Mouse (Mus musculus) layer of hippocampus, postnatal 10 days (tissue): ENCODE measurements around the gene Nlrp14. TPM values are rescaled to one million over a fixed set of nuclear protein-coding genes. Genes with fewer than 3 reads are reported as not detected.
"Not testable (repeated sequence)": the region's sequence is repeated elsewhere in the genome, so short reads cannot be mapped to it uniquely, and the experiment has no call there.

Source experiments
- DNase-seq, 2 experiments: peaks; one replicate each; pipeline ENCODE4 v3.0.0; 2021; ENCODE audit warnings: low spot score in 2 of 2
- long read RNA-seq: library from polyadenylated mRNA; stranded (forward); transcript quantifications from one replicate; pipeline ENCODE4 v2.0.0, GENCODE M21; 2023
- total RNA-seq, 2 experiments: library from RNA; stranded (reverse); gene quantifications; 2 replicates each; pipeline ENCODE4 v1.2.3; 2021

The Nlrp14 gene
- total RNA-seq: not detected
- long read RNA-seq: 0 reads

GRCm38 (mm10) chr7:107166690-107167089 lies at the start of gene Nlrp14:
Gene Nlrp14 (plus strand): TSS chr7:107166990.
- no peak for DNase-seq

- not testable (repeated sequence) for DNase-seq
Measured at GRCm38 (mm10) chr7:107130983-107131382, 35.8 kb upstream of the Nlrp14 start, which contains the start of gene Olfr715. Gene Olfr715 (minus strand): TSS chr7:107131083.

GRCm38 (mm10) chr7:107138027-107138426 lies 28.8 kb upstream of the Nlrp14 start, which contains the start of gene Olfr716:
Gene Olfr716 (plus strand): TSS chr7:107138327.
- not testable (repeated sequence) for DNase-seq

- DNase-seq: no peak
Measured at GRCm38 (mm10) chr7:107180406-107180805, 13.6 kb downstream of the Nlrp14 start.

- no peak for DNase-seq
Measured at GRCm38 (mm10) chr7:107201817-107202216, 35.0 kb downstream of the Nlrp14 start.

GRCm38 (mm10) chr7:107207843-107208242 lies 41.1 kb downstream of the Nlrp14 start:
- no peak for DNase-seq

- DNase-seq: no peak
Measured at GRCm38 (mm10) chr7:107209204-107209860, 42.5 kb downstream of the Nlrp14 start, which contains the start of gene Rbmxl2. Gene Rbmxl2 (plus strand): TSS chr7:107209445.

GRCm38 (mm10) chr7:107210126-107210576 lies 43.4 kb downstream of the Nlrp14 start:
- peak in 1 of 2 experiments; percentile 11 for DNase-seq

- DNase-seq: no peak
Measured at GRCm38 (mm10) chr7:107215723-107216122, 48.9 kb downstream of the Nlrp14 start.

- DNase-seq: no peak
Measured at GRCm38 (mm10) chr7:107216845-107217244, 50.1 kb downstream of the Nlrp14 start.

GRCm38 (mm10) chr7:107236854-107237253 lies 70.1 kb downstream of the Nlrp14 start:
- no peak for DNase-seq

GRCm38 (mm10) chr7:107237498-107237897 lies 70.7 kb downstream of the Nlrp14 start:
- DNase-seq: no peak

- no peak for DNase-seq
Measured at GRCm38 (mm10) chr7:107241371-107241883, 74.6 kb downstream of the Nlrp14 start.

Other genes with a start within 250 kb of the Nlrp14 start
- gene Olfr709-ps1, start 234.8 kb upstream of the Nlrp14 start, total RNA-seq: not detected
- gene Olfr710, start 218.7 kb upstream of the Nlrp14 start, total RNA-seq: not detected
- under 1 TPM; 0.25 to 0.33 TPM for gene Olfr6, start 203.1 kb upstream of the Nlrp14 start, total RNA-seq
- gene Olfr711, start 191.5 kb upstream of the Nlrp14 start, total RNA-seq: not detected
- gene Olfr2, start 160.9 kb upstream of the Nlrp14 start, total RNA-seq: not detected
- not detected for gene Olfr713, start 135.8 kb upstream of the Nlrp14 start, total RNA-seq
- gene Olfr714, start 96.0 kb upstream of the Nlrp14 start, total RNA-seq: not detected
- not detected for gene Olfr17, start 73.8 kb upstream of the Nlrp14 start, total RNA-seq
- not detected for gene Olfr715b, start 56.6 kb upstream of the Nlrp14 start, total RNA-seq
- gene Olfr715, start 35.9 kb upstream of the Nlrp14 start, total RNA-seq: not detected
- gene Olfr716, start 28.7 kb upstream of the Nlrp14 start, total RNA-seq: not detected
- gene Rbmxl2, start 42.5 kb downstream of the Nlrp14 start, total RNA-seq: not detected
- gene Syt9, start 203.7 kb downstream of the Nlrp14 start, total RNA-seq: 1 to 10 TPM; 9.0 to 9.8 TPM